Mouse (Mus musculus) CH12.LX (cell line): Measurements from ENCODE around the gene Ankub1. TPM values are rescaled to one million over a fixed set of nuclear protein-coding genes. Genes with fewer than 3 reads are reported as not detected.

Source experiments
- DNase-seq: peaks from one replicate; pipeline ENCODE4 v3.0.0-alpha.2; 2013; ENCODE audit errors: extremely low read depth
- H3K27ac ChIP-seq: 2 replicates; pipeline ENCODE4 v1.5.1; 2012; ENCODE audit warnings: low read depth, mild to moderate bottlenecking, control low read depth, moderate library complexity; ENCODE audit not compliant: insufficient read depth
- H3K27me3 ChIP-seq: replicated peaks from 2 replicates; pipeline ENCODE3; 2012; ENCODE audit warnings: inconsistent platforms
- H3K36me3 ChIP-seq, 2 experiments: replicated peaks in 1 of 2; 2 replicates each; pipeline versions ENCODE3 to v1.6.1; 2012; ENCODE audit warnings: inconsistent platforms in 1 of 2, low read length in 1 of 2, mild to moderate bottlenecking in 1 of 2, mixed read lengths in 1 of 2, moderate library complexity in 1 of 2; ENCODE audit not compliant: control insufficient read depth in 1 of 2, insufficient read depth in 1 of 2
- H3K4me1 ChIP-seq, 2 experiments: 2 replicates each; pipeline ENCODE4 v1.6.1; 2012; ENCODE audit warnings: inconsistent platforms in 1 of 2, moderate library complexity in 1 of 2; ENCODE audit not compliant: insufficient read depth in 2 of 2, control insufficient read depth in 1 of 2
- H3K4me2 ChIP-seq: 2 replicates; pipeline ENCODE4 v1.6.1; 2012; ENCODE audit warnings: low read depth, mild to moderate bottlenecking, control low read depth; ENCODE audit not compliant: poor library complexity, insufficient read depth, severe bottlenecking
- H3K4me3 ChIP-seq, 3 experiments: fragments of 150-350 bp in 1 of 3; sonication (generic) in 1 of 3; replicated peaks in 1 of 3; 2 replicates each; pipeline versions ENCODE3 to v1.5.1; 2011 to 2012; ENCODE audit warnings: low read depth in 2 of 3, low read length in 2 of 3, mild to moderate bottlenecking in 2 of 3, moderate library complexity in 2 of 3, control low read depth in 1 of 3, improper control_type of control experiment in 1 of 3, inconsistent platforms in 1 of 3, mixed read lengths in 1 of 3; ENCODE audit not compliant: poor library complexity in 1 of 3
- H3K79me2 ChIP-seq: replicated peaks from 2 replicates; pipeline ENCODE4 v1.6.1; 2012; ENCODE audit warnings: mild to moderate bottlenecking, moderate library complexity; ENCODE audit not compliant: control insufficient read depth, poor library complexity, insufficient read depth, severe bottlenecking; ENCODE audit errors: extremely low read depth
- H3K9ac ChIP-seq: 2 replicates; pipeline ENCODE4 v1.6.1; 2012; ENCODE audit warnings: low read depth, mild to moderate bottlenecking, control low read depth, moderate library complexity; ENCODE audit not compliant: insufficient read depth
- H3K9me3 ChIP-seq: replicated peaks from 2 replicates; pipeline ENCODE3; 2012; ENCODE audit warnings: low read length, inconsistent platforms, mixed read lengths
- BHLHE40 ChIP-seq: IDR thresholded peaks from 2 replicates; pipeline ENCODE4 v1.6.1; 2011; ENCODE audit warnings: mild to moderate bottlenecking, low read depth, low read length, improper control_type of control experiment
- CHD2 ChIP-seq: IDR thresholded peaks from 2 replicates; pipeline ENCODE4 v1.6.1; 2011; ENCODE audit warnings: low read length, improper control_type of control experiment
- CTCF ChIP-seq, 2 experiments: IDR thresholded peaks in 1 of 2; conservative IDR thresholded peaks in 1 of 2; 2 replicates each; pipeline ENCODE4 v1.5.1; 2011 to 2012; ENCODE audit warnings: low read depth in 2 of 2, low read length in 2 of 2, improper control_type of control experiment in 1 of 2, inconsistent platforms in 1 of 2, mild to moderate bottlenecking in 1 of 2, moderate library complexity in 1 of 2
- E2F4 ChIP-seq: IDR thresholded peaks from 2 replicates; pipeline ENCODE4 v1.6.1; 2011; ENCODE audit warnings: low read depth, low read length, improper control_type of control experiment; ENCODE audit not compliant: insufficient replicate concordance
- EP300 ChIP-seq: IDR thresholded peaks from 2 replicates; pipeline ENCODE4 v1.6.1; 2011; ENCODE audit warnings: low read length, improper control_type of control experiment
- ETS1 ChIP-seq: conservative IDR thresholded peaks from 2 replicates; pipeline ENCODE4 v1.6.1; 2012; ENCODE audit warnings: low read depth, mild to moderate bottlenecking, inconsistent platforms, low read length, improper control_type of control experiment, moderate library complexity
- IRF4 ChIP-seq: IDR thresholded peaks from 2 replicates; pipeline ENCODE4 v1.6.1; 2014; ENCODE audit warnings: low read depth, mild to moderate bottlenecking, inconsistent platforms, low read length, improper control_type of control experiment
- JUN ChIP-seq: IDR thresholded peaks from 2 replicates; pipeline ENCODE4 v1.6.1; 2011; ENCODE audit warnings: low read depth, mild to moderate bottlenecking, low read length, improper control_type of control experiment, moderate library complexity; ENCODE audit not compliant: insufficient read depth
- JUND ChIP-seq: conservative IDR thresholded peaks from 2 replicates; pipeline ENCODE4 v1.6.1; 2011; ENCODE audit warnings: low read depth, low read length, improper control_type of control experiment
- KAT2A ChIP-seq: IDR thresholded peaks from 2 replicates; pipeline ENCODE4 v1.6.1; 2012; ENCODE audit warnings: low read length, improper control_type of control experiment, inconsistent platforms; ENCODE audit not compliant: insufficient replicate concordance
- MEF2A ChIP-seq: IDR thresholded peaks from 2 replicates; pipeline ENCODE4 v1.6.1; 2014; ENCODE audit warnings: low read depth, mild to moderate bottlenecking, inconsistent platforms, low read length, improper control_type of control experiment, borderline replicate concordance
- MXI1 ChIP-seq: IDR thresholded peaks from 2 replicates; pipeline ENCODE4 v1.6.1; 2011; ENCODE audit warnings: mild to moderate bottlenecking, low read depth, low read length, improper control_type of control experiment
- MYC ChIP-seq: IDR thresholded peaks from 2 replicates; pipeline ENCODE4 v1.6.1; 2011; ENCODE audit warnings: low read depth, mild to moderate bottlenecking, improper control_type of control experiment, low read length
- NRF1 ChIP-seq: IDR thresholded peaks from 2 replicates; pipeline ENCODE4 v1.6.1; 2014; ENCODE audit warnings: low read depth, mild to moderate bottlenecking, inconsistent platforms, low read length, improper control_type of control experiment, moderate library complexity
- PAX5 ChIP-seq: IDR thresholded peaks from 2 replicates; pipeline ENCODE4 v1.6.1; 2012; ENCODE audit warnings: low read length, inconsistent platforms, mixed read lengths
- POLR2AphosphoS2 ChIP-seq: IDR thresholded peaks from 2 replicates; pipeline ENCODE4 v1.6.1; 2011; ENCODE audit warnings: low read depth, low read length, improper control_type of control experiment
- RAD21 ChIP-seq: IDR thresholded peaks from 2 replicates; pipeline ENCODE4 v1.6.1; 2011; ENCODE audit warnings: low read depth, mild to moderate bottlenecking, low read length, improper control_type of control experiment, moderate library complexity
- RCOR1 ChIP-seq: conservative IDR thresholded peaks from 2 replicates; pipeline ENCODE4 v1.6.1; 2012; ENCODE audit warnings: low read depth, mild to moderate bottlenecking, inconsistent platforms, low read length, improper control_type of control experiment
- TBP ChIP-seq: conservative IDR thresholded peaks from 2 replicates; pipeline ENCODE4 v1.6.1; 2011; ENCODE audit warnings: low read depth, low read length, improper control_type of control experiment
- TCF12 ChIP-seq: IDR thresholded peaks from 2 replicates; pipeline ENCODE4 v1.6.1; 2014; ENCODE audit warnings: low read depth, mild to moderate bottlenecking, inconsistent platforms, low read length, improper control_type of control experiment
- ZNF384 ChIP-seq: IDR thresholded peaks from 2 replicates; pipeline ENCODE4 v1.6.1; 2012; ENCODE audit warnings: low read depth, low read length, improper control_type of control experiment, inconsistent platforms
- dilution Hi-C: fragments of 300-500 bp; cut with MboI; formaldehyde crosslinking; loops from 2 replicates; pipeline ENCODE4 v1.14.3; 2020; ENCODE audit warnings: low sequenced_read_pairs; ENCODE audit not compliant: extremely low pct_unique_long_range_greater_than_20kb, extremely low pct_ligation_motif_present
- in situ Hi-C: fragments of 300-500 bp; cut with MboI; formaldehyde crosslinking; loops from 3 replicates; pipeline ENCODE4 v1.14.3; 2019; ENCODE audit warnings: low sequenced_read_pairs, low pct_ligation_motif_present, low pct_unique_long_range_greater_than_20kb, mixed read lengths
- polyA plus RNA-seq: library from polyadenylated mRNA; unstranded; fragments of >175 nt; gene quantifications from 2 replicates; pipeline ENCODE4 v1.2.1, GENCODE M21; 2012; ENCODE audit warnings: low read depth; ENCODE audit not compliant: insufficient read length
- total RNA-seq, 2 experiments: library from RNA; depleted of rRNA; stranded (reverse); fragments of 300-350 nt in 1 of 2; fragments of >200 nt in 1 of 2; gene quantifications; 2 replicates each; pipeline ENCODE4 v1.2.3; 2012 to 2014

Ankub1 gene
- total and polyA plus RNA-seq, 3 experiments: 0.14 TPM; not detected in 2

DNA sequence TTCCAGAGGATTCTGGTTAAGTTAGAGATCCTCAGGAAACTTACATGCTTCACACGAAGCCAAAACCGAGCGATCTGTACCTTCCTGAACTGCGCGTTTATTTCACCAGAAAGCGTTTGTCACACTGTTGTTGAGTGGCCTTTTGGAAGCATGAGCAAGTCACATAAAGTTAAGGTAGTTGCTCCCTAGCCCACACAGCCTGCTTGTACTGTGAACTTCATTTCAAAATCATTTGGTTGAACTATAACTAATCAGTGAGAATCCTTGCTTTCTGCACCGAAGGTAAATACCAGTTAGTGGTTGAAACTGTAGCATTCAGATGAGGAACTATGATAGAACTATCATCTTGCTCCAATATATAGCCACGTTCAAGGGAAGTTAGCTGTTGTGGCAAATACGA lies 4.2 kb upstream of the Ankub1 start:
- Histone ChIP-seq H3K4me3 (no peak overlapping the region), H3K4me2 (no peak overlapping the region), H3K9ac (no peak overlapping the region), H3K36me3 (no peaks in the 10 kb centered on the region), H3K9me3 (no peaks in the 10 kb centered on the region), H3K27me3 (no peaks in the 10 kb centered on the region), H3K27ac (no peak overlapping the region), H3K79me2 (no peaks in the 10 kb centered on the region), H3K4me1 (peaks cover 9 to 51% of the 10 kb centered on the region in 2 experiments)
- dilution Hi-C loops (no loop called here), in situ Hi-C loops (no loop called here)
- TF ChIP-seq JUND (no peak), TBP (no peak), RAD21 (no peak), TCF12 (no peak), CTCF (conservative IDR thresholded peaks at IDR 0.05 in 1 of 2, IDR thresholded peaks at IDR 0.05 in 1 of 2; ENCODE audit: low read depth in 2 of 2, low read length in 2 of 2) (no peak), NRF1 (no peak), POLR2AphosphoS2 (no peak), E2F4 (no peak), MXI1 (no peak), ZNF384 (no peak)
- no peak for DNase-seq

DNA sequence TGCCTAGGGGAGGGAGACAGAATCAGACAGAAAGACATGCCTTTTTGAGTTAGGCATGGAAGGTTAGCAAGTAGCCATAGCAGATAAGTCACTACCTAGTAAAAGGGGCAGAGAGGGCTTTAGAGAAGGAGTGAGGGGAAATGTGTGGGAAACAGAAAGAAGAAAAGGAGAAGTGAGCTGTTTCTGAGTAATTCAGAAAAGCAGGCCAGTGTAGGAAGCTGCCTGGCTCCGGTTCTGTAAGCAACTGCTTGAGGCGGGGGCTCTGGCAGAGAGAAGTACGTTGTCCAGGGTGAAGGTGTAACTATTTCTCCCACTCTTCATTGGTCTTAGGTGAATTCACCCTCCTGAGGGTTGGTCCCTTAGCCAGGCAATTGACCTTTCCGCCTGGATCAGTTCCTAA lies 3.6 kb upstream of the Ankub1 start:
- Histone ChIP-seq H3K27ac (no peak overlapping the region), H3K9me3 (no peaks in the 10 kb centered on the region), H3K36me3 (no peaks in the 10 kb centered on the region), H3K4me2 (peak overlapping the region; percentile 35; the same call in 1 of the 2 replicates), H3K4me3 (no peak overlapping the region), H3K27me3 (no peaks in the 10 kb centered on the region), H3K79me2 (no peaks in the 10 kb centered on the region), H3K4me1 (peaks cover 9 to 57% of the 10 kb centered on the region in 2 experiments), H3K9ac (no peak overlapping the region)
- dilution Hi-C loops: no loop called here
- in situ Hi-C loops: no loop called here
- peak; percentile 68 for DNase-seq
- TF ChIP-seq MXI1: no peak
- no peak for TF ChIP-seq POLR2AphosphoS2
- TF ChIP-seq TCF12: peak; percentile 42; the same call in 1 of the 2 replicates
- TF ChIP-seq BHLHE40: peak; percentile 51; the same call in 1 of the 2 replicates
- TF ChIP-seq MEF2A: no peak
- TF ChIP-seq CHD2: peak; percentile 35; the same call in 1 of the 2 replicates
- 0 out of 2 replicates have a peak, but pooled peaks have one; percentile 16 for TF ChIP-seq ETS1
- TF ChIP-seq JUN: peak; percentile 70
- peak; percentile 97 for TF ChIP-seq IRF4
- 0 out of 2 replicates have a peak, but pooled peaks have one; percentile 37 for TF ChIP-seq MYC
- TF ChIP-seq JUND: peak; percentile 86
- peak; percentile 97 for TF ChIP-seq EP300
- no peak for TF ChIP-seq KAT2A
- TF ChIP-seq PAX5: no peak
- peak; percentile 76; the same call in 1 of the 2 replicates for TF ChIP-seq RCOR1
